Mouse (Mus musculus) lung, embryonic 15.5 days (tissue): ENCODE measurements at regions not wholly inside any gene's neighbourhood (a gene's known extent, or its start where the extent isn't known, plus 50 kb on each side); places are given as distances from the start of the nearest gene placed in this dataset. TPM values are rescaled to one million over a fixed set of nuclear protein-coding genes. Genes with fewer than 3 reads are reported as not detected.

Experiments used
- ATAC-seq: fragments of 200-750 bp; cut with Nextera tagmentation; 2 replicates; pipeline ENCODE4 v1.8.0; 2017; ENCODE audit warnings: moderate number of reproducible peaks, borderline replicate concordance; ENCODE audit not compliant: low FRiP score, low TSS enrichment; ENCODE audit errors: extremely low read depth
- H3K27ac ChIP-seq: fragments of 300-500 bp; sonication (generic); 2 replicates; pipeline ENCODE4 v1.5.1; 2015; ENCODE audit warnings: moderate library complexity, mild to moderate bottlenecking, inconsistent platforms
- H3K27me3 ChIP-seq: fragments of 300-500 bp; sonication (generic); 2 replicates; pipeline ENCODE4 v1.6.1; 2015; ENCODE audit warnings: inconsistent platforms
- H3K36me3 ChIP-seq: fragments of 300-500 bp; sonication (generic); 2 replicates; pipeline ENCODE4 v1.6.1; 2015; ENCODE audit warnings: inconsistent platforms
- H3K4me1 ChIP-seq: fragments of 300-500 bp; sonication (generic); 2 replicates; pipeline ENCODE4 v1.6.1; 2015; ENCODE audit warnings: inconsistent platforms
- H3K4me2 ChIP-seq: fragments of 300-500 bp; sonication (generic); 2 replicates; pipeline ENCODE4 v1.6.1; 2015; ENCODE audit warnings: inconsistent platforms, mild to moderate bottlenecking, moderate library complexity
- H3K4me3 ChIP-seq: fragments of 300-500 bp; sonication (generic); 2 replicates; pipeline ENCODE4 v1.5.1; 2015; ENCODE audit warnings: mild to moderate bottlenecking, inconsistent platforms
- H3K9ac ChIP-seq: fragments of 300-500 bp; sonication (generic); 2 replicates; pipeline ENCODE4 v1.6.1; 2015; ENCODE audit warnings: inconsistent platforms
- H3K9me3 ChIP-seq: fragments of 300-500 bp; sonication (generic); 2 replicates; pipeline ENCODE4 v1.6.1; 2016; ENCODE audit warnings: inconsistent platforms
- WGBS: fragments of 180-500 bp; shearing (Covaris S2); methylation state at CpG from one replicate; pipeline ENCODE4 v1.1.7; 2015; 5-methylcytosine and 5-hydroxymethylcytosine counted together
- microRNA-seq: library from miRNA; unstranded; fragments of <30 nt; microRNA quantifications from one replicate; pipeline ENCODE4, GENCODE M21; 2016

- no peaks in the 10 kb centered on the region for H3K4me1 ChIP-seq
- H3K4me2 ChIP-seq, result no peak overlapping the region
- H3K9me3 ChIP-seq, result no peaks in the 10 kb centered on the region
- H3K9ac ChIP-seq, result no peak overlapping the region
- H3K27ac ChIP-seq, result no peak overlapping the region
- 31% methylated on average over 2 of the region's 2 CpGs for WGBS
- ATAC-seq, result peak; percentile 72; the same call in 1 of the 2 replicates
- no peak overlapping the region for H3K4me3 ChIP-seq
- no peaks in the 10 kb centered on the region for H3K27me3 ChIP-seq
- H3K36me3 ChIP-seq, result no peaks in the 10 kb centered on the region
Measured at GRCm38 (mm10) chr1:195312426-195312825, 135.9 kb upstream of the Cr2 start.

- no peaks in the 10 kb centered on the region for H3K27me3 ChIP-seq
- no peak overlapping the region for H3K9ac ChIP-seq
- WGBS, result 78% methylated on average over 2 of the region's 2 CpGs
- ATAC-seq, result no peak
- no peak overlapping the region for H3K27ac ChIP-seq
- H3K36me3 ChIP-seq, result no peaks in the 10 kb centered on the region
- H3K4me1 ChIP-seq, result no peaks in the 10 kb centered on the region
- H3K4me3 ChIP-seq, result no peak overlapping the region
- H3K9me3 ChIP-seq, result no peaks in the 10 kb centered on the region
- no peak overlapping the region for H3K4me2 ChIP-seq
Measured at GRCm38 (mm10) chr1:195285076-195285475, 108.6 kb upstream of the Cr2 start.

GRCm38 (mm10) chr1:195241496-195241895, 65.0 kb upstream of the Cr2 start:
- ATAC-seq, result no peak
- 4% methylated on average over 30 of the region's 30 CpGs for WGBS

GRCm38 (mm10) chr1:195232658-195233057, 56.1 kb upstream of the Cr2 start:
- no peaks in the 10 kb centered on the region for H3K4me1 ChIP-seq
- no peak overlapping the region for H3K27ac ChIP-seq
- H3K4me3 ChIP-seq, result no peak overlapping the region
- H3K36me3 ChIP-seq, result no peaks in the 10 kb centered on the region
- no peaks in the 10 kb centered on the region for H3K27me3 ChIP-seq
- no peak overlapping the region for H3K9ac ChIP-seq
- peak; percentile 23; the same call in 1 of the 2 replicates for ATAC-seq
- H3K9me3 ChIP-seq, result no peaks in the 10 kb centered on the region
- H3K4me2 ChIP-seq, result no peak overlapping the region

More at GRCm38 (mm10) chr1:195241496-195241895, 65.0 kb upstream of the Cr2 start:
- Histone ChIP-seq H3K9ac (no peak overlapping the region), H3K27ac (no peak overlapping the region), H3K27me3 (no peaks in the 10 kb centered on the region), H3K9me3 (no peaks in the 10 kb centered on the region), H3K4me3 (no peak overlapping the region), H3K4me2 (no peak overlapping the region), H3K4me1 (no peaks in the 10 kb centered on the region), H3K36me3 (no peaks in the 10 kb centered on the region)

- no peak overlapping the region for H3K9ac ChIP-seq
- H3K27me3 ChIP-seq, result no peaks in the 10 kb centered on the region
- H3K4me1 ChIP-seq, result no peaks in the 10 kb centered on the region
- no peak overlapping the region for H3K4me2 ChIP-seq
- no peak for ATAC-seq
- WGBS, result 83% methylated on average over 2 of the region's 2 CpGs
- H3K36me3 ChIP-seq, result no peaks in the 10 kb centered on the region
- no peak overlapping the region for H3K4me3 ChIP-seq
- no peaks in the 10 kb centered on the region for H3K9me3 ChIP-seq
- H3K27ac ChIP-seq, result no peak overlapping the region
Measured at GRCm38 (mm10) chr1:195227007-195227406, 50.5 kb upstream of the Cr2 start.

Small RNA genes in the stretch of these regions (microRNA-seq; reads per million reads assigned to microRNA genes)
- not detected for gene Gm24802
